Mouse (Mus musculus): ENCODE measurements at regions not wholly inside any gene's neighbourhood (a gene's known extent, or its start where the extent isn't known, plus 50 kb on each side); places are given as distances from the start of the nearest gene placed in this dataset.
A peak's percentile ranks its signal among the peaks of the same experiment; 100 is the strongest.

- DNase-seq (ENCODE audit: low spot score in 2 of 2) = no peak
Observed at GRCm38 (mm10) chr10:99413455-99413854, 150.4 kb downstream of the Dusp6 start.

GRCm38 (mm10) chr10:99416271-99416670 lies 153.2 kb downstream of the Dusp6 start:
- DNase-seq (ENCODE audit: low spot score in 2 of 2) = no peak

GRCm38 (mm10) chr10:99416896-99417479 lies 154.0 kb downstream of the Dusp6 start:
- no peak for DNase-seq (ENCODE audit: low spot score in 2 of 2)

GRCm38 (mm10) chr10:99417591-99417990 lies 154.6 kb downstream of the Dusp6 start:
- no peak for DNase-seq (ENCODE audit: low spot score in 2 of 2)

GRCm38 (mm10) chr10:99418497-99418896 lies 155.5 kb downstream of the Dusp6 start:
- DNase-seq (ENCODE audit: low spot score in 2 of 2) = no peak

GRCm38 (mm10) chr10:99419532-99419931 lies 156.5 kb downstream of the Dusp6 start:
- no peak for DNase-seq (ENCODE audit: low spot score in 2 of 2)

GRCm38 (mm10) chr10:99423406-99423805 lies 160.4 kb downstream of the Dusp6 start:
- no peak for DNase-seq (ENCODE audit: low spot score in 2 of 2)

- no peak for DNase-seq (ENCODE audit: low spot score in 2 of 2)
Observed at GRCm38 (mm10) chr10:99425265-99425664, 162.2 kb downstream of the Dusp6 start.

GRCm38 (mm10) chr10:99430175-99430574 lies 167.1 kb downstream of the Dusp6 start:
- DNase-seq (ENCODE audit: low spot score in 2 of 2) = no peak

- DNase-seq (ENCODE audit: low spot score in 2 of 2) = no peak
Observed at GRCm38 (mm10) chr10:99430669-99431561, 167.9 kb downstream of the Dusp6 start.

GRCm38 (mm10) chr10:99437060-99437459 lies 174.0 kb downstream of the Dusp6 start:
- no peak for DNase-seq (ENCODE audit: low spot score in 2 of 2)

- no peak for DNase-seq (ENCODE audit: low spot score in 2 of 2)
Observed at GRCm38 (mm10) chr10:99440169-99440568, 177.1 kb downstream of the Dusp6 start.

- peak in 1 of 2 experiments; percentile 64 for DNase-seq (ENCODE audit: low spot score in 2 of 2)
Observed at GRCm38 (mm10) chr10:99441014-99441413, 178.0 kb downstream of the Dusp6 start.

GRCm38 (mm10) chr10:99441931-99442330 lies 178.9 kb downstream of the Dusp6 start:
- no peak for DNase-seq (ENCODE audit: low spot score in 2 of 2)

- no peak for DNase-seq (ENCODE audit: low spot score in 2 of 2)
Observed at GRCm38 (mm10) chr10:99443453-99444170, 180.6 kb downstream of the Dusp6 start.

GRCm38 (mm10) chr10:99450714-99451625 lies 187.9 kb downstream of the Dusp6 start:
- DNase-seq (ENCODE audit: low spot score in 2 of 2) = no peak

- DNase-seq (ENCODE audit: low spot score in 2 of 2) = no peak
Observed at GRCm38 (mm10) chr10:99451639-99452417, 188.8 kb downstream of the Dusp6 start.

GRCm38 (mm10) chr10:99456180-99456579 lies 193.1 kb downstream of the Dusp6 start:
- no peak for DNase-seq (ENCODE audit: low spot score in 2 of 2)

- DNase-seq (ENCODE audit: low spot score in 2 of 2) = no peak
Observed at GRCm38 (mm10) chr10:99458047-99458446, 195.0 kb downstream of the Dusp6 start.

- DNase-seq (ENCODE audit: low spot score in 2 of 2) = no peak
Observed at GRCm38 (mm10) chr10:99459171-99459660, 196.2 kb downstream of the Dusp6 start.

All from adrenal gland, postnatal 4 days (tissue).